Mouse (Mus musculus): ENCODE measurements at regions not wholly inside any gene's neighbourhood (a gene's known extent, or its start where the extent isn't known, plus 50 kb on each side); places are given as distances from the start of the nearest gene placed in this dataset.

GRCm38 (mm10) chr10:97159831-97160575, 319.4 kb upstream of the Dcn start:
- H3K4me2 ChIP-seq (replicated peaks) = no peak overlapping the region
- no peak overlapping the region for H3K27ac ChIP-seq
- H3K9ac ChIP-seq = no peak overlapping the region
- no peaks in the 10 kb centered on the region for H3K27me3 ChIP-seq
- no peaks in the 10 kb centered on the region for H3K4me1 ChIP-seq
- 45% methylated on average over 10 of the region's 10 CpGs for WGBS
- H3K4me3 ChIP-seq = no peak overlapping the region
- H3K9me3 ChIP-seq = no peaks in the 10 kb centered on the region
- no peak for ATAC-seq (ENCODE audit: low FRiP score, low read depth)
- no peaks in the 10 kb centered on the region for H3K36me3 ChIP-seq

GRCm38 (mm10) chr10:97160892-97161291, 318.5 kb upstream of the Dcn start:
- Histone ChIP-seq H3K4me1 (no peaks in the 10 kb centered on the region), H3K9ac (no peak overlapping the region), H3K27ac (no peak overlapping the region), H3K4me2 (replicated peaks) (no peak overlapping the region), H3K27me3 (no peaks in the 10 kb centered on the region), H3K4me3 (no peak overlapping the region), H3K9me3 (no peaks in the 10 kb centered on the region), H3K36me3 (no peaks in the 10 kb centered on the region)
- 49% methylated on average over 2 of the region's 2 CpGs for WGBS
- ATAC-seq (ENCODE audit: low FRiP score, low read depth) = no peak

- 57% methylated on average over 3 of the region's 3 CpGs for WGBS
Measured at GRCm38 (mm10) chr10:97178468-97178867, 300.9 kb upstream of the Dcn start.

DNA sequence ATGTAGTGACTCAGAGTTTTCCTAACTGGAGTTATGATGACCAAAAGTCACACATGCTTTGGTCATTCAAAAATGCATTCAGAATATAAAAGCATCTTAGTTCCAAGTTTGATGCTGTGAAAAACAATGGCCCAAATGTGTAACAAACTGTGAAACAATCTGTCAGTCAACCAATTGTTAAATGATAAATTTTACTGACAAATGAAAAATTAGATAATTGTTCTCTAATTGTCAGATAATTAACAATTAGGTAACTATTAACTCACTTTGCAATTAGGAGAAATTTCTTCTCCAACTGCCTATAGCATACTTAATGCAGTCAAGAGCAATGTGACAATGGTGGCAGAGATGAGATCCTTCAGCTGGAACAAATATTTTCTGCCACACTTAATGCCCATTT, 289.7 kb upstream of the Dcn start:
- Histone ChIP-seq H3K27me3 (no peaks in the 10 kb centered on the region), H3K4me1 (no peaks in the 10 kb centered on the region), H3K9ac (no peak overlapping the region), H3K4me2 (replicated peaks) (no peak overlapping the region), H3K36me3 (no peaks in the 10 kb centered on the region), H3K4me3 (no peak overlapping the region), H3K27ac (no peak overlapping the region), H3K9me3 (no peaks in the 10 kb centered on the region)
- ATAC-seq (ENCODE audit: low FRiP score, low read depth) = no peak

More at GRCm38 (mm10) chr10:97178468-97178867, 300.9 kb upstream of the Dcn start:
- ATAC-seq (ENCODE audit: low FRiP score, low read depth) = no peak
- no peak overlapping the region for H3K9ac ChIP-seq
- no peak overlapping the region for H3K4me3 ChIP-seq
- H3K4me2 ChIP-seq (replicated peaks) = no peak overlapping the region
- H3K27ac ChIP-seq = no peak overlapping the region
- H3K9me3 ChIP-seq = no peaks in the 10 kb centered on the region
- no peaks in the 10 kb centered on the region for H3K36me3 ChIP-seq
- no peaks in the 10 kb centered on the region for H3K27me3 ChIP-seq
- no peaks in the 10 kb centered on the region for H3K4me1 ChIP-seq

DNA sequence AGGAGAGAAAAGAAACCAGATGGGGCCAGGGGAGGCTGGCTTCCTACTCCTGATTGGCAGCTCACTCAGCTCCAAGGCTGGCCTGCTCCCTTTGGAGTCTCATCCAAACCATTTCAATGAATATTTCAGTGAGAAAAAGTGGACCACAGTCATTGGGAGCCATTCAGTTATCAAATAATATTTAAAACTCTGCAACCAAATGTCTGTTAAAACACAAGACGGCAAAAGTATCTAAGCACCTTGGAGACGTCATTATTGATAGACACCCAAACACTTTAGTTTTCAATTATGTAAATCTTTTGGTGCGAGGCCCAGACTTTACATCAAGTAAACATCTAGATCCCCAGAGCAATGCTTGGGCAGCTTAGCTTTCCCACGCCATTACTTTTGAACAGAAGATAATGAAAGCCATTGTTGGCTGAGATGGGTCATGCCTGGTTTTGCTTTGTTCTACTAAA, 268.1 kb upstream of the Dcn start:
- WGBS = 88% methylated on average over 4 of the region's 4 CpGs
- no peak for ATAC-seq (ENCODE audit: low FRiP score, low read depth)

DNA sequence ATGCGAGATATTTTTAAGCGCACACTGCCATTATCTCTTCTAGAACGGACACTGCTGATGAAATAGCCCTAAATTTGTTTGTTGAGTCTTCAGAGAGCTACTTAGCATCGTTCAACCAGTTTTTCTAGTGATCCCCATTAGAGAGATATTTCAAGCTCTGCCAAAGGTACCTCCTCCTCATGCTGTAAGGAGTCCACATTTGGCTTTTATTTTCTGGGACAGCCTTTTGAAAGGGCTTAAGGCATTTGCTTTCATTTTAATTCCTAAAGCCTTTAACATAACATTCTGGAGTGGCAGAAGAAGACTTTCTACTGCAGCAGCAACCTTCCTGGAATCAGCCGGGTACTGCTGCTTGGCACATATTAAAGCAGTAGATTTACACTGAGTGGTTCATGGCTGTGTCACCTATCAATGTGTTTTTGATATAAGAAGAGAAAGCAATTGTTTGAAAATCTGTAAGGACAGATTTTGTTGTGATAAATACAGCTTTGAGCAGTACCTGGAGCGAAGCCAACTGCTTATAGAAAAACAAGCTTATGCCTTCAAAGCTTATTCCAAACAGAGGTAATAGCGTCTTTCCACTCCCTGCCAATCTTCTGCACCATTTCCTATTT, 267.5 kb upstream of the Dcn start:
- Histone ChIP-seq H3K36me3 (no peaks in the 10 kb centered on the region), H3K4me3 (no peak overlapping the region), H3K9me3 (no peaks in the 10 kb centered on the region), H3K9ac (no peak overlapping the region), H3K4me2 (replicated peaks) (no peak overlapping the region), H3K27me3 (no peaks in the 10 kb centered on the region), H3K4me1 (peaks cover 5% of the 10 kb centered on the region; the same call in 1 of the 2 replicates), H3K27ac (no peak overlapping the region)
- no peak for ATAC-seq (ENCODE audit: low FRiP score, low read depth)
- WGBS = 70% methylated on average over 7 of the region's 7 CpGs

More for the DNA sequence above, 268.1 kb upstream of the Dcn start:
- Histone ChIP-seq H3K36me3 (no peaks in the 10 kb centered on the region), H3K9ac (no peak overlapping the region), H3K27me3 (no peaks in the 10 kb centered on the region), H3K4me1 (peaks cover 5% of the 10 kb centered on the region; the same call in 1 of the 2 replicates), H3K9me3 (no peaks in the 10 kb centered on the region), H3K27ac (no peak overlapping the region), H3K4me3 (no peak overlapping the region), H3K4me2 (replicated peaks) (no peak overlapping the region)

DNA sequence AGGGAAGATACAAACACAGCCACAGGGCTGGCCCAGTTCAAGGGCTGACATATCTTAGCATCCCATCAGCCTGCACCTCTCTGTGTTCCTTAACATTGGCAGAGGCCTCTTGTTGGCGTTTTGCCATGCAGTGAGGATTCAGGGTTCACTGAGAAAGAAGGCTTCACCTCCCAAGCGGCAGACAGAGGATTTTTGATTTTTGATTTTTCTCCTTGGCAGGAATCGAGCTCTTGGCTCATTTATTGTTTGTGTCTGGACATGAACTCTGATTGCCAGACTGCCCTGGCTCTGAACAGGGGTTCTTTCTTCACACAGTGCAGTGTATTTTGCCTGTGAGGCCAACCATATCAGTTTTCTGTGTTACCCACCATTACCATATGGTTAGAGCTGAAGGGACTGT, 259.9 kb upstream of the Dcn start:
- ATAC-seq (ENCODE audit: low FRiP score, low read depth) = no peak
- 76% methylated on average over 3 of the region's 3 CpGs for WGBS
- Histone ChIP-seq H3K4me2 (replicated peaks) (no peak overlapping the region), H3K4me3 (no peak overlapping the region), H3K36me3 (no peaks in the 10 kb centered on the region), H3K4me1 (no peaks in the 10 kb centered on the region), H3K9me3 (no peaks in the 10 kb centered on the region), H3K27me3 (no peaks in the 10 kb centered on the region), H3K27ac (no peak overlapping the region), H3K9ac (no peak overlapping the region)

DNA sequence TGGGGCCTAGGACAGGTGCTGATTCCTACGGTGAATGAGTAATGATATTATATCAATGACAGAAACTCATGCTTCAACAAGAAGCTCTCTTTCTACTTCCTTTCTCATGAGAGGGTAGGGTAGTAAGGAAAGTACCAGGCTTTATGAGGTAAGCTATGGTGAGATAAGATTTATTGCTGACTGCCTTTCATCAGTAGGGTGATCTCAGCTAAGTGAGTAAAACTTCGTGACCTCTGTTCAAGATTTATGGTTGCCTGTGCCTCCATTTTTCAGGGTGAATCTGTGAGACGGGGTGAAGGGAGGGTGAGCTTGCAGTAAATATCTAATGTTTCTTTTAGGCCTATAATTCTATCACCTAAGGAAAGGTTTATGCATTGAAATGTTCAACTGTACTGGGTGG, 259.0 kb upstream of the Dcn start:
- 51% methylated on average over 3 of the region's 3 CpGs for WGBS
- Histone ChIP-seq H3K27ac (no peak overlapping the region), H3K9me3 (no peaks in the 10 kb centered on the region), H3K9ac (no peak overlapping the region), H3K27me3 (no peaks in the 10 kb centered on the region), H3K4me3 (no peak overlapping the region), H3K4me2 (replicated peaks) (no peak overlapping the region), H3K4me1 (no peaks in the 10 kb centered on the region), H3K36me3 (no peaks in the 10 kb centered on the region)
- no peak for ATAC-seq (ENCODE audit: low FRiP score, low read depth)

DNA sequence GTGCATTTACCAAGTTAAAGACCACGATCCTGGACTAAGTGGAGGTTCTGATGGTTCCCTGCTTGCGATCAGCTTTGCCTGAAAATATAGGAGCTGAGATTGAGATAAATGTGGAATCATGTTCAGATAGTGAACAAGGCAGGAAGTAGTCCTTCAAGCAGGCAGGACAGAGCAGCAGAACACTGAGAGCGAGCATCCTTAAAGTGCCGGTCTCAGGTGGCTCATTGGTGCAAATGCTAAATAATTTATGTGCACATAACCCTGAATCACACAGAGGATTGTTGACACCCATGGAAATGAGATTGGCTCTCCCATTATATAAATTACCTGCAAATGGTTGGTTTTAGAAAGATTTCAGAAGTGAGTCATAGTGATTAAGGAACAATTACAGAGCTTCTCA, 243.8 kb upstream of the Dcn start:
- Histone ChIP-seq H3K4me2 (replicated peaks) (0 out of 2 replicates have a peak overlapping the region, but pooled peaks have one; percentile 9), H3K36me3 (no peaks in the 10 kb centered on the region), H3K9ac (no peak overlapping the region), H3K9me3 (no peaks in the 10 kb centered on the region), H3K27ac (no peak overlapping the region), H3K27me3 (no peaks in the 10 kb centered on the region), H3K4me3 (no peak overlapping the region), H3K4me1 (0 out of 2 replicates have a peak, but pooled peaks cover 5% of the 10 kb centered on the region)
- no peak for ATAC-seq (ENCODE audit: low FRiP score, low read depth)
- 57% methylated on average over 4 of the region's 4 CpGs for WGBS

DNA sequence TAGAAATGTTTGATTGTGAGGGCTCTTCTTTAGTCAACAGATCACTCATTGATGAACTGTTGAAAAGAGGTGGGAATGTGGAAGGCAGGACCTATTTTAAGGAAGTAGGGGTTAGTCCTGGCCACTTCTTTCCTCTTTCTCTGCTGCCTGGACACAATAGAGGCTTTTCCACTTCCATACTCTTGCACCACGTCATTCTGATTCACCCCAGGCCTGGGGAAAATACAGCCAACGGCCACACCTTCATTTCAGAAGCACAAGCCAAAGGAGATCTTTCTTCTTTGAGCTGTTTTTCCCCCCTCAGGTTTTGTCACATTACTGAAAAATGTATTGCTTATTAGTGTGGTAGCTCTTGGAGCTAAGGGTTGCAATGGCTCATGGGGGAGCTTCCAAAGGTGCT, 237.9 kb upstream of the Dcn start:
- WGBS = 80% methylated on average over 2 of the region's 2 CpGs

DNA sequence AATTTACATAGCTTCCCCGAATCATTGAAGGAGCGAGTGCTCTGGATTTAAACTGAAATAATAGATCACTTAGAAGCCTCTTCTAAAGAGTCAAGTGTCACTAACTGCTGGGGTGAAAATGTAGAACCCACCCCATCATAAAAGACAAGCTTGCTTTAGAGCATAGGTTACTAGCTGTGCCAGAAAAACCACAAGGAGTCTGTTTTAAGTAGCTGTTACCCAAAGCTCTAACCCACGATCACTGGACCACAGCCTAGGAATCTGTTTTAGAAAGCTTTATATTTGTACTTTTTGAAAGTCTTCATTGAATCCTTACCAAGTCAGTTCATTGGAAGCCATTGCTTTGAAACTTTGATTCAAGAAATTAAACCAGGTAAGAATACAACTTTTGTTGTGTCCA, 233.7 kb upstream of the Dcn start:
- no peak overlapping the region for H3K9ac ChIP-seq
- no peaks in the 10 kb centered on the region for H3K36me3 ChIP-seq
- H3K4me3 ChIP-seq = no peak overlapping the region
- H3K4me1 ChIP-seq = no peaks in the 10 kb centered on the region
- H3K27ac ChIP-seq = no peak overlapping the region
- H3K4me2 ChIP-seq (replicated peaks) = no peak overlapping the region
- 64% methylated on average over 3 of the region's 3 CpGs for WGBS
- no peaks in the 10 kb centered on the region for H3K9me3 ChIP-seq
- no peak for ATAC-seq (ENCODE audit: low FRiP score, low read depth)
- no peaks in the 10 kb centered on the region for H3K27me3 ChIP-seq

More for the DNA sequence above, 237.9 kb upstream of the Dcn start:
- no peak for ATAC-seq (ENCODE audit: low FRiP score, low read depth)
- no peaks in the 10 kb centered on the region for H3K27me3 ChIP-seq
- no peak overlapping the region for H3K4me3 ChIP-seq
- H3K4me2 ChIP-seq (replicated peaks) = no peak overlapping the region
- no peak overlapping the region for H3K27ac ChIP-seq
- no peaks in the 10 kb centered on the region for H3K4me1 ChIP-seq
- no peaks in the 10 kb centered on the region for H3K36me3 ChIP-seq
- H3K9me3 ChIP-seq = no peaks in the 10 kb centered on the region
- no peak overlapping the region for H3K9ac ChIP-seq

- no peak for ATAC-seq (ENCODE audit: low FRiP score, low read depth)
- H3K4me1 ChIP-seq = no peaks in the 10 kb centered on the region
- no peaks in the 10 kb centered on the region for H3K27me3 ChIP-seq
- H3K27ac ChIP-seq = no peak overlapping the region
- H3K9me3 ChIP-seq = no peaks in the 10 kb centered on the region
- H3K4me3 ChIP-seq = no peak overlapping the region
- 89% methylated on average over 4 of the region's 4 CpGs for WGBS
- H3K4me2 ChIP-seq (replicated peaks) = no peak overlapping the region
- H3K36me3 ChIP-seq = no peaks in the 10 kb centered on the region
- no peak overlapping the region for H3K9ac ChIP-seq
Measured at GRCm38 (mm10) chr10:97248522-97248921, 230.9 kb upstream of the Dcn start.

GRCm38 (mm10) chr10:97249760-97250159, 229.6 kb upstream of the Dcn start:
- H3K27me3 ChIP-seq = no peaks in the 10 kb centered on the region
- H3K27ac ChIP-seq = no peak overlapping the region
- H3K9ac ChIP-seq = no peak overlapping the region
- H3K36me3 ChIP-seq = no peaks in the 10 kb centered on the region
- H3K9me3 ChIP-seq = no peaks in the 10 kb centered on the region
- no peaks in the 10 kb centered on the region for H3K4me1 ChIP-seq
- no peak overlapping the region for H3K4me2 ChIP-seq (replicated peaks)
- ATAC-seq (ENCODE audit: low FRiP score, low read depth) = no peak
- WGBS = 84% methylated on average over 1 of the region's 1 CpGs
- H3K4me3 ChIP-seq = no peak overlapping the region
